Comparison of ENCODE assay signal across 22 mouse cellular contexts in the genomic region with DNA sequence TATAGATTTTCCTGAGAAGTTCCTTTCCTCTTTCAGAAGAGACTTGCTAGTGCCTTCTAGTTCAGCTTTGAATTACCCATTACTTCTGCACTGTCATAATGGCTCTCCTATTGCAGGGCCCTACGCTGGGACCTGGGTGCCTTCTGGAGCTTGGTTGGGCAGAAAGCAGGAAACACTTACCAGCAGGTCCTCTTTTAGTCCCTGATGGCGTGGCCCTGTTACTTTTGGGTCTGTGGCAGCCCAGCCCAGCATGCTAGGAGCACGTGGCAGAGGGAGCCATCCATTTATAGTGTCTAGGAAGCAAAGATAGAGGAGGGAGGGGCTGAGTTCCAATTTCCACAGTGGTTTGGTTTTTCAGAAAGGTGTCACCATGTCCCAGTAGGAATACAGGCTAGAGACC.
DNase-seq lines count a peak whose midpoint lies in the region; ATAC-seq lines count a peak whose summit lies in the region.
"Had no signal": no experiment of that assay in that cellular context is flagged by ENCODE, and none has a peak within 500 bp of the region (broad histone marks: within the 10 kb centered on the region; RNA-seq: fewer than 3 reads in every experiment).

No protein-coding gene starts in this region.

- peak; percentile 37 for DNase-seq in cerebellum, adult 8-10 months
- peak; percentile 40 to 49 for DNase-seq in cerebellum, postnatal 25 days
- DNase-seq in cerebellum, postnatal 4 days (ENCODE audit: low spot score in 2 of 2), result no peak
- peak; percentile 75 for DNase-seq in layer of hippocampus, adult 9-11 months
- no peak for DNase-seq in layer of hippocampus, postnatal 10 days (ENCODE audit: low spot score in 2 of 2)
- DNase-seq: adrenal gland, postnatal 10 days; adrenal gland, postnatal 36 days; B cell, adult 2 months; cerebellum, adult 11 months; forebrain, postnatal 0 days; gastrocnemius, adult 2 months; gastrocnemius, postnatal 14 days; heart, adult 18-20 months; heart, postnatal 10 days; heart, postnatal 36 days; kidney, adult 18-20 months had no signal

- no peak for ATAC-seq in cerebellum, adult (ENCODE audit: insufficient number of reproducible peaks, low FRiP score, low TSS enrichment)
- ATAC-seq: forebrain, embryonic 14.5 days; forebrain, postnatal 0 days; hindbrain, postnatal 0 days; inflammation-experienced regulatory T-cells, adult 6 months; intestine, embryonic 16.5 days; Patski had no signal

Comparison
In these comparisons a context has a peak if more than half of its experiments do, and no peak if none do; other contexts are left out.
1. DNase-seq: peak in cerebellum, adult 8-10 months (single experiment), cerebellum, postnatal 25 days (2 of 2) and layer of hippocampus, adult 9-11 months (single experiment); none in cerebellum, postnatal 4 days (0 of 2) and layer of hippocampus, postnatal 10 days (0 of 2).